Mouse (Mus musculus) midbrain, embryonic 16.5 days (tissue): ENCODE data around the gene Ubr2. TPM values are rescaled to one million over a fixed set of nuclear protein-coding genes. Genes with fewer than 3 reads are reported as not detected.

Experiments
- polyA plus RNA-seq: library from polyadenylated mRNA; unstranded; fragments of >200 nt; fragmentation: Nextera tagmentation; extraction: Ambion mirVana; gene quantifications from 2 replicates; pipeline ENCODE4 v1.2.1, GENCODE M21; 2015

Ubr2 gene
- polyA plus RNA-seq, 1 experiment from 2014 or later: 14.3 TPM

Other genes with a start within 250 kb of the Ubr2 start
- not detected in 2 replicates for gene Ptcra, start 246.8 kb downstream of the Ubr2 start, polyA plus RNA-seq
- gene 2310039H08Rik, start 237.9 kb downstream of the Ubr2 start, polyA plus RNA-seq: 48.1 and 53.7 TPM in 2 replicates
- gene Rpl7l1, start 227.9 kb downstream of the Ubr2 start, polyA plus RNA-seq: 78.4 and 84.2 TPM in 2 replicates
- 9.5 and 10.9 TPM in 2 replicates for gene Bicral, start 152.1 kb downstream of the Ubr2 start, polyA plus RNA-seq
- 49.5 and 52.6 TPM in 2 replicates for gene Tbcc, start 119.9 kb downstream of the Ubr2 start, polyA plus RNA-seq
- gene Prph2, start 100.1 kb downstream of the Ubr2 start, polyA plus RNA-seq: not detected in 2 replicates